Mouse (Mus musculus) R1 (cell line): ENCODE results near the gene Pla2g16.

ENCODE experiments used
- DNase-seq: peaks from one replicate; pipeline ENCODE4 v3.0.0-alpha.2; 2018; ENCODE audit warnings: low read depth, low spot score

The Pla2g16 gene

DNA sequence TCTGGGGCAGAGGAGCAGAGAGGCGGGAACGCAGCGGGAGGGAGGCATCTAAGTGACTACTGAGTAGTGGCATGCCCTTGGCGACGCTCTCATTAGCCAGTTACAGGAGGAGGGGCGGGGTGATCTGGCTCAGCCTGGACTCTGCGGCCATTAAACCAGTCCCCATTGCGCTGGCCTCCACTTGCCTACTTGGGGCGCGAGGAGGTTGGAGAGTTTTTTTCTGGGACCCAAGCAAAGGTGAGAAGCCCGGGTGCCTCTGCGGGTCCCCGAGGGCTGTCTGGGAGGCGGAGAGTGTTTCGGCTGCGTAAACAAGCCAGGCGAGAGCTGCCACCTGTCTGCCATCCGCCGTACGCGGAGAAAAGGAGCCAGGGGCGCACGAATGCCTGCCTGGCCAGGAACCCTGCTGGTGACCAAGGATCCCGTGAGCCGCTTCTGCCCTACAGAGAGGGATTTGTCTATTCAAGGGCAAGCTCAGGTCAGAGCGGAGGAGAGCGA lies at the start of gene Pla2g16:
Pla2g16 (plus strand) TSS at position 132 of the 495 bp plus-strand sequence.
- peak; percentile 80 for DNase-seq

DNA sequence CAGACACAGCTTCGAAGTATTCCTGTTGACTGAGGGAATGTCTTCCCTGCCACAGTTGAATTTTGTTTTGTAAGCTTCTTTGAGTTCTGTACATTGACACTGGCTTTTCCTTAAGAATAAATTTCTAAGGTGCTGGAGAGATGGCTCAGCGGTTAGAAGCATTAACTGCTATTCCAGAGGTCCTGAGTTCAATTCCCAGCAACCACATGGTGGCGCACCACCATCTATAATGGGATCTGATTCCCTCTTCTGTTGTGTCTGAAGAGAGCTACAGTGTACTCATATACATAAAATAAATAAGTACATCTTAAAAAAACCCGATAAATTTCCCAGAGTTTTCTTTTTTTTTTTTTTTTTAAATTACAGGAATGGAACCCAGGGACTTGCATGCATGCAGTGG lies 49.2 kb upstream of the Pla2g16 start:
- peak; percentile 56 for DNase-seq

DNA sequence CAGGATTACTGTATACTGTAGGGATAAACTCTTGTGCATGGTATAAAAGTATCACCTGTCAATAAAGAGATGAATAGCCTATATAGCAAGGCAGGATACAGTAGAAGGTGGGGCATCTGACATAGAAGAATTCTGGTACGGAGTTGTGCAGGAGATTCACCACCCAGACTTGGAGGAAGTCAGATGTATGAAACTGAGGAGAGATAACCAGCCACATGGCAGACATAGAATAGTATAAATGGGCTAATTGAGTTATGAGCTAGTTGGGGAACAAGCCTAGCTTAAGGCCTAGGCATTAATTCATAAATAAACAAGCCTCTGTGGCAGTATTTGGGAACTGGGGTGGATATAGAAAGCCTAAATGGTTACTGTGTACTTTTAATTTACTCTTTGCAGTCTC lies 40.8 kb upstream of the Pla2g16 start:
- DNase-seq: no peak

DNA sequence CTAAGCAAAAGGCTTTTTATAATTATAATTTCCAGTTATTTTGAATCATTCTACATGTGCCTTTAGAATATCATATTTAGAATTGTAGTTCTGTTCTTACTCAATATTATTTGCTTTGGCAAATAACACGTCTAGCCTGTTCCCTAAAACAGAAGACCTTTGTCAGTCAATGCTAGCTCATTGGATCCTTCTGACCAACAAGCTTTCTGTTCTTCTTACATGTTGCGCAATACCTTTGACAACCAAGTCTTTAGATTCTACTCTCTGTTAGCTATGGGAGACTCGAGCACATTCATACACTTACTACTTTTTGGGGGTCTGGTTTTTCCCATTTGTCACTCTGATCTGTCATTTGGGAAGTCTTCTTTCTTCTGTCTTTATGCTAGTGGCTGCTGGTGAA lies 35.6 kb upstream of the Pla2g16 start:
- no peak for DNase-seq

DNA sequence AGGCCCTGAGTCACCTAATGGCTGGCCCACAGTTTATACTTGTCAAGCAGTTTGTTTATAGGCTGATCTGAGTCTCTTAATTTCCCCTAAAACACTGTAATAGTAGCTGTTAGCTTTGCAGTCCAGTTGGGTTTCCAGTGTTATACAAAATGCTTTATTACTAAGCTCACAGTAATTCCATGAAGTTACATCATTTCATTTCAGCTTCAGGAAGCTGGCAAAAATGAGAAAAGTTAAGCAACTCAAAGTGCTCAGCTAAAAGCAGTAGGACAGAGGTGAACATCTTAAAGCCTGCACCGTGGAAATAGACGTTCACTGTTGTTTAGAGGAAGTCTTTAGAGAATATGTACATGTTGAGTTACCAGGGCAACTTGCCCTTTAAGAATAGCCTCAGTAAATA lies 34.4 kb upstream of the Pla2g16 start:
- no peak for DNase-seq

DNA sequence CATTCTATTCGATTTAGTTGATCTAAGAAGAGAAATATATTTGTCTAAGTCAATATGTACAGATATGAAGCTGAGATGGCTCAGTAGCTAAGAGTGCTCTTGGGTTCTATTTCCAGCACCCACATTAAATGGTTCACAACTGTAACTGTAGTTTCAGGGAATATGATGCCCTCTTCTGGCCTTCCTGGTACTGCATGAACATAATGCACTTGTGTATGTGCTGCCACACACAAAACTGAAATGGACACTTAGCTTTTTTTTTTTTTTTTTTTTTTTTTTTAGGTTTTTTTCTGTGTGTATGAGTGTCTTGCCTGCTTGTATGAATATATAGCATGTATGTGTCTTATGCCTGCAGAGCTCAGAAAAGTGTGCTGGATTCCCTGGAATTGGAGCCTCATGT lies 34.0 kb upstream of the Pla2g16 start:
- peak; percentile 67 for DNase-seq

DNA sequence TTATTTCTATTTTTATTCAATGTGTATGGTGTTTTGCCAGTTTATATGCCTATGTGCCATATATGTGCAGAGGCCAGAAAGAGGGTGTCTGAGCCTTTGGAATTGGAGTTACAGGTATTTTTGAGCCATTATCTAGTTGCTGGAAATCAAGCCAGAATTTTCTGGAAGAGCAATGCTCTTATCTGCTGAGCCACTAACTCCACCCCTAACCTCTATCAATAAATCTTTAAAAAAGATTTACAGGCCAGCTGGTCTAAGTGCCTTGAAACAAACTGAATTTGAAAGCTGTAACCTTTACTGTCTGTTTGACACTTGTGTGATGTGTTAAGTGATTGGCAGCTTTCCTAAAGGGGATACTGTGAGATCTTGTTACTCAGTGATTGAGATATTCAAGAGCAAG lies 33.5 kb upstream of the Pla2g16 start:
- no peak for DNase-seq

DNA sequence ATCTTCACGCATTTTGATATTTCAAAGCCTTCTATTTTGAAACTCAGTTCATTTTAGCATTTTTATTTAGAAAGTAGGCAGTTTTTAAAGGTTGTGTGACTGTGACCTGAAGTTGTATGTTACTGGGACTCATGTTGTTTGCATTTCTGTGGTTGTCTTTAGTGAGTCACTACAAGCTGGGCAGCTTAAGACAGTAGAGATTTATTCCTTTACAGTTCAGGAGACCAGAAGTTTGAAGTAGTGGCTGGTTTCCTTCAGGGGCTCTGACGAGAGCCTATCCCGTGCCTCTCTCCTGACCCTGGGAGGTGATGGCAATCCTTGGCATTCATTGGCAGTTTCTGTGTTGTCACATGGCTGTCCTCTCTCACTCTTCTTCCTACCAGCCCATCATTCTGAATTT lies 32.4 kb upstream of the Pla2g16 start:
- no peak for DNase-seq

DNA sequence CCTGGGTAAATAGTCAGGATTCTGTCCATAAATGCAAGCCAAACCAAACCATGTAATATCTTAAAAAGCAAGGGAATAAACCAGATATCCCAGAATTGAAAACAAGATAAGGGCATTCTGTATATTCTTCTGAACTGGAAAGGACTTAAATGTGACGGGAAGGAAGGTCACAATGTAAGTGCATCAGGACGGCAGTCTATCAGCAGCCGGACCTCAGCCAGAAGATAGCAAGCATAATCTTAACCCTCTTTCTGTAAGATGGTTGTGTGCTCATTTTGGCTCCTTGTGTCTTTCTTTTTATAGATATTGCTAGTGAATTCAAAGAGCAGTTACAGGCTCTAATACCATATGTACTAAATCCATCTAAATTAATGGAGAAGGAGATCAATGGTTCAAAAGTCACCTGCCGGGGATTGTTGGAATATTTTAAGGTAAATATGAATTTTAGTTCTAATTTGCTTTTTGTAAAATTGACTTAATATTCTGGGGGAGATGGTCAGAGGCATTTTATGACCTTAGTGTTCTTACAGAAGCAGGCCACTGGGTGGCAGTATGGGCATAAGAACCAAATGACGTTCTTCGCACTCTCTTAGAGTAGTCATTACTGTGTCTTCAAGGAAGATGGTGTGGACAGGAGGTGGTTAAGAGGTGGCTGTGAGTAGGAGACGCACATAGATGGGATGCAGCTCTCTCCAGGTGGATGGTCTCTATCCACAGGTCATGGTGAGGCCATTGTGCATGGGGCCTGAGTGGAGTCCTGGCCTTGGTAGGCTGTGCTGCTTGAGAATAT lies 28.4 kb upstream of the Pla2g16 start:
- DNase-seq: peak; percentile 66

DNA sequence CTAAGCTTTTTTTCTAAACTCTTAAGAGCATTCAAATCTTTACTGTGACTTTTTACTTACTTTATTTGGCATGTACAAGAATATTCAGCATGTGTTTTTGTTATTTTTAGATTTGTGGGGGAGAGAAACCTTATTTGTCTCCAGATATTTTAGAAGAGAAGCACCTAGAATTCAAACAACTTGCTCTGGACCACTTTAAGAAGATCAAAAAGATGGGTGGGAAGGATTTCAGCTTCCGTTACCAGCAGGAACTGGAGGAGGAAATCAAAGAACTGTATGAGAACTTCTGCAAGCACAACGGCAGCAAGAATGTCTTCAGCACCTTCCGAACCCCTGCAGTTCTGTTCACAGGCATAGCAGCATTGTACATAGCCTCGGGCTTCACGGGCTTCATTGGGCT lies 25.4 kb upstream of the Pla2g16 start:
- DNase-seq: peak; percentile 30

DNA sequence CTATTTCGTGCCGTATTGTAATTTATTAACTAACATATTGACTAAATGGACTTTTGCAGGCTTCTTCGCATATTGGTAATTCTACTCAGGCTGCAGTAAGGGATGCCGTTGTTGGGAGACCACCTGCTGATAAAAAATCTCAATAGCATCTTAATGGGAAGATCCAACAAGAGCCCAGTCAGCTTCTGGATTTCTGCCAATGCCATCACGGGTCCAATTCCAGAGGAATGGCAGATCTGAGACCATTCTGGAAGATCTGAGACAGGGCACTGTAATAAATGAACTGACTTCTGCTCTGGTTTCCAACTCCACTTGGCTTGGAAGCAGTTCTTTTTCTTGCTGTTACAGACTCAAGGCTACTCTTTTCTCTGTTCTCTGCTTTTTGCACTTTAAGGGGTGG lies 23.4 kb upstream of the Pla2g16 start:
- peak; percentile 19 for DNase-seq

DNA sequence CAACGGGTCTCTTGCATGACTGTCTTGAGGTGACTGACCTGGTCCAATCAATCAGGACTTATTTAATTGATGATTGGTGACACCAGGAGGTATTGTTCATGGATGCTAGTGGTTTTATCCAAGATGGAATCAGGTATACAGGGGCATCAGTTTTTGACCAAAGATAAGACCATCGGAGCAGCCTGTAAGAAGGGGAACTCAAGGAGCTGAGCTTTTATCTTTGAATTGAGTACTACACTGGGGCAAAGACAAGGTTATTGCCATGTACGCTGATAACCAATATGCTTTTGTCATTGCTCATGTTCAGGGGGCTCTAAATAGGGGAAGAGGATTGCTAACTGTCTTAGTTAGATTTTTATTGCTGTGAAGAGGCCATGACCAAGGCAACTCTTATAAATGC lies 8.3 kb upstream of the Pla2g16 start:
- no peak for DNase-seq

DNA sequence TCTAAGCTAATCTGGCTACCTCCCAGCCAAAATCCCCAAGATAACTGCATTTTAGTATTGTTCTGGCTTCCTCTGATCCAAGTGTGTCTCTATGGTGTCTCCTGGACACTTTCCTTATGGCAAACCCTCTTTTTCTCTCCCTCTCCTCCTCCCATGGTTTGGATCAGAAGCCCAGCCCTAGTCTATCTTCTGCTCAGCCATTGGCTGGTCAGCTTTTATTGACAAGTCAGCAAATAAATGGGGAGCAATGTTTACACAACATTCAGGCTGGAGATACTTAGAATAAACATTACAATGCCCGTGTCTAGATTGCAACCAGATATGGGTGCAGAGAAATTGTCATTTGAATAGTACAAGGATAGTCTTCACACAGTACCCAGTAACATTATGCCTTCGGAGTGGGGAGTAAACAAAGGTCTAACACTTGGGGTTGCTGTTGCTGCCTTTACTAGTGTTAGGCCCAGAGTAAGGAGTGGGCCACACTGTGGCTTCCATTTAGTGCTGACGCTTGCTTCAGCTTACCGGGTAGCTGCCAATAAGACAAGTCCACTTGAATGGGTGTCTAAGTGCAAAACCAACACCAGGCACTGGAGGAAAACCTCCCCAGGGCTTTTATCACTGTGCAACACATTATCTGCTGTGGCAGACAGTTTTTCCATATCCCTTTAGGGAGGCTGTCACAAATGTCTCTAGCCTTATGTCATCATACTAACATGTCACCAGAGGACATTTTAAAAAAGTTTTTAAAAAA lies 5.5 kb upstream of the Pla2g16 start:
- peak; percentile 13 for DNase-seq

DNA sequence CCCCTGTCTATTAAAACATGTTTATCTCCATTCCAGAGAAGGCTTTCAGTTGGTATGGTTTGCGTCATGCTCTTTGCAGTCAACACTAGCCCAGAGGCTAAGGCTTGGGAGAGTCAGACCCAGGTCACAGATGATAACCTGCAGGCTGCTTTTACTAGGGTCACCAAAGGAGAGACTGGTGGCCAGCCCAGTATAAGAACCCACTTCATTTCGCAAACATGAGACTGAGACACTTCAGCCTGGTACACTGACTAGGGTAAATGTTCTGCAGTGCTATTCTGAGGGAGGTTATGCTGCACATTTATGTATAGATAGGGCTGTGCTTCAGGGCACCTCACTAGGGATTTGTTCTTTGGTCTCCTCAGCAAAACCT lies 5.0 kb upstream of the Pla2g16 start:
- no peak for DNase-seq

DNA sequence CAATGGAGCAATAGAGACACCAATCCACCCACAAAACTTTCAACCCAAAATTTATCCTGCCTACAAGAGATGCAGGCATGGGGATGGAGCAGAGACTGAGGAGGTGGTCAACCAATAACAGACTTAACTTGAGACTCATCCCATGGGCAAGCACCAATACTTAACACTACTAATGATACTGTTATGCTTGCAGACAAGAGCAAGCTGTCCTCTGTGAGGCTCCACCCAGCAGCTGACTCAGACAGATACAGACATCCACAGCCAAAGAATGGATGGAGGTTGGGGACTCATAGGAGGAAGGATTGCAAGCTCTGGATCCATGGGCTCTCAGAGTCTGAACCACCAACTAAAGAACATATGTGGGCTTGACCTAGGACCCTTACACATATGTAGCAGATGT lies 3.8 kb upstream of the Pla2g16 start:
- no peak for DNase-seq

DNA sequence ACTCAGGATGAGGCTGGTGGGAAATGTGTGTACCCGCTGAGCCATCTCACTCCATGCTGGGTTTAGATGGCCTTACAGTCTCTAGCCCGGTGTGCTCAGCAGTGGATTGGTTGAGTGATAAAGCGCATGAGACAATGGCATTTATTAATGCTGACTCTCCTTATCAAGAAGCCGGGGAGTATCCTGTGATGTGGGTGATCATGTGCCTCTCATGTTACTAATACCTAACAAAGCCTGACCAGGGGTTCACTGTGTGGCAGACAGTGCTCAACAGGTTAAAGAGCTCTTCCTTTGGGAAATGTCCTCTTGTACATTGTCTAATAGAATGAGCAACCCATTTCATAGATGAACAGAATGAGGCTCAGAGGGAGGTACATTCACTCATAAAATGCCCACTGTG lies 2.4 kb upstream of the Pla2g16 start:
- DNase-seq: no peak

DNA sequence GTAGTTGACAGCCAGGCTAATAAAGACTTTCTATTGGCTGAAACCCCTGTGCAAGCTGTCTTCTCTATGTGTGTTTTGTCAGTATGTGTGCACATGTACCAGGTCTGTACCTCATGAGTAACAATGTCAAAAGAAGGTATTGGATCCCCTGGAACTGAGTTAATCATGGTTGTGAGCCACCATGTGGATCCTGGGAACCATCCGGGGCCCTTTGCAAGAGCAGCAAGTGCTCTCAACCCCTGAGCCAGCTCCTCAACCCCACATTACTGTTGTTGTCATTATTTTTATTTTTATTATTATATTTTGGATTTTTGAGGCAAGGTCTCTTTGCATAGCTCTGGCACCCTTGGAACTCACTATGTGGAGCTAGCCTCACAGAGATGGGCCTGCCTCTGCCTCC lies 618 bp upstream of the Pla2g16 start:
- no peak for DNase-seq

DNA sequence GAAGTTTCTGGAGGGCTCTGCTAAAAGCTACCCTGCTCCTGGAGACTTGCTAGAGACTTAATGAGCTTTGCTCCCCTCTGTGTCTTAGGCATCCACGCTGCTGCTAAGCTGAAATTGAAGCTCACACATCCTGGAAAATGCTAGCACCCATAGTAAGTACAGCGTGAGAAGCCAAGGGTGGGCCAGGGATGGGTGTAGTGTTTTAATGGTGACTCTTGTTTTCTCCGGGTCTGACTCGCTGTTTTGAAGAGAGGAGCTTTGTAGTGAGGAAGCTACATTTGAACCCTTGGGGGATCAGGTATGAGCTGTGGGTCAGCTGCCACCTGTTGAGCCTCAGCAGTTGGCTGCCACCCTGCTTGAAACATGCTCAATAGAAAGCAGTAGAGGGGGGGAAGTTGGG lies 585 bp downstream of the Pla2g16 start:
- no peak for DNase-seq

DNA sequence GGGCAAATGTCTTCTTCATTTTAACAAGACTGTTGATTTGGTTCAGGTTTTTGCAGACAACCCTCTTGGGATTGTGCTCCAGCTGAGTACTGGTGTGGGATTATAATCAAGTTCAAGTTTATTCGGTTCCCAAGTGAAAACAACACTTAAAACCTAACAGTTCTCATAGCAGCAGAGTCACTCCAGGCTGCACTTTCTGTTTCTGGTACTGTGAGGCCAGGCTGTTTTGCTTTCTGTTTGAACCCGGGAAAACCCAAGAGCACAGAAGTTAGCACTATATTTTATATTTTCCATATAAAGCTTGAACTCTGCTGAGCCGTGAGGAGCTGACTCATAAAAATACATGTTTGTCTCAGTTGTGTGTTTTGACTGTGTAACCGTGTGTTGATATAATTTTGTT lies 1.4 kb downstream of the Pla2g16 start:
- no peak for DNase-seq

DNA sequence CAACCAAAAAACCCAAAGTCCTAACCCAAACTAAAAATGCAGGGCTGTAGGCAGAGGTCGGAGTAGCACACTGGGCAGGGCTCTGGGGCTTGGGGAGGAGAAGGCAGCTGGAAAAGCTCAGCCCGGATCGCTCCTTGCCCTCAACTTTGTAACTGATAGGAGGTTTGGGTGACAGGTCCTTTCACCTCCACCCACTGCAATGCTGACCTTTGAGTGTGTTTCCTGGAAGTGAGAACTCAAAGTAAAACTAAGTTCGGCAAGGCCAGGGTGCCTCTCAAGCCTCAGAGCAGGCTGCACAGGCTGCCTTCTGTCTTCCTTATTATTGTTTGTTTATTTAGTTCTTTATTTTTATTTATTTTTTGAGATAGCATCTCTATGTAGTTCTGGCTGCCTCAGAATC lies 2.7 kb downstream of the Pla2g16 start:
- DNase-seq: no peak

DNA sequence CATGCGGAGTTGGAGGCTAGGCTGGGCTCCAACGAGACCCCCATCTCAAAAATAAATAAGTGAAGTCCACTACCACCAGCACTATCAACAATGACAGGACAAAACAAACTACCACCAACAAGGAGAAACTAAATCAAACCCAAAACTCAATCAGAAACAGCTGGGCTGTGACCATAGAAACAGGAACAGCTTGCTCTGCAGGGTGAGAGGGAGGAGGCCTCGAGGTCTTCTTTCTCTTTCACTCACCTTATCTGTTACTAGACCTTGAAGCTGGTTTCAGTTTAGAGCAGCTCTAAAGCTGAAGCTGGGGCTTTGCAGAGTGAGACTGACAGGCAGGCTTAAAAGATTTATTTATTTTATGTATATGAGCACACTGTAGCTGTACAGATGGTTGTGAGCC lies 4.2 kb downstream of the Pla2g16 start:
- DNase-seq: no peak

DNA sequence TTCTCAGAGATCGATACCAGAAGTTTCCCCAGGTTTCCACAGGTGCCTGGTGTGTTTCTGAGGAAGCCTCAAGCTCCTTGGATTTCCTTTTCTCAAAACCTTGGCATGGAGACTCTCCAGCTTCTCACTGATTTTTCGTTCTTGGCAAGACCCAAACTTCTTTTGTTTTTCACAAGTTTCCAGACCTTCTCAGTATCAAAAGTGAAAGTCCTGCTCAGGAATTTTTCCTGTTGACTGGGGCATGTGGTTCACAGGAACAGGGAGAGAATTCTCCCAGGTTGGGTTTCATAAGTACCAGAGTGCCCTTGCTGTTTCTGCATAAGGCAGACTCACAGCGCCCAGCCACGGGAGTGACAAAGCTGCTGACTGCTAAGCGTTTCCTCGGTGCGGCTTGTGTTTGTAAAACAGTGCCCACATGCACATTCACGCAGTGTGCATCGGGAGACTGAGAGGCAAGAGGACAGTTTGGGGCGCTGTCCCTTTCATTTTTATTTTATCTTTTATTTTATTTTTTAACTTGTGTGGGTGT lies 5.4 kb downstream of the Pla2g16 start:
- no peak for DNase-seq

DNA sequence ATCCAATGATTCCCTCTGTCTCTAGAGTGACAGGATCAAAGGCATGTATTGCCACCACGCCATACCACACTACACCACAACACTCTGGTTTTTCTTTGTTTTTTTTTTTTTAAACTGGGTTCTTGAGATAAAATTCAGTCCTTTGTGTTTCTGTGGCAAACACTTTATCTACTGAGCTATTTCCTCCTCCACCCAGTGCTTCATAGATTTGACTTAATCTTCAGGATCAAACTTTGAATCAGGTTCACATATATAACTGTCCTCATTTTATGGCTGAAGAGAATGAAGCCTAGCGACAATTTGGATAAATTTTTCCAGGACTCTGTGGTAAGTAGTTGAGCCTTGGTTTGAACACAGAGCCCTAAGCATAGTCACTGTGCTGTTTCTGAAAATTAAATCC lies 6.4 kb downstream of the Pla2g16 start:
- DNase-seq: no peak
